Mouse (Mus musculus): Measurements from ENCODE around the gene Plcl2. TPM values are rescaled to one million over a fixed set of nuclear protein-coding genes. Genes with fewer than 3 reads are reported as not detected.

The Plcl2 gene
- polyA plus RNA-seq, 1 experiment, result not detected

DNA sequence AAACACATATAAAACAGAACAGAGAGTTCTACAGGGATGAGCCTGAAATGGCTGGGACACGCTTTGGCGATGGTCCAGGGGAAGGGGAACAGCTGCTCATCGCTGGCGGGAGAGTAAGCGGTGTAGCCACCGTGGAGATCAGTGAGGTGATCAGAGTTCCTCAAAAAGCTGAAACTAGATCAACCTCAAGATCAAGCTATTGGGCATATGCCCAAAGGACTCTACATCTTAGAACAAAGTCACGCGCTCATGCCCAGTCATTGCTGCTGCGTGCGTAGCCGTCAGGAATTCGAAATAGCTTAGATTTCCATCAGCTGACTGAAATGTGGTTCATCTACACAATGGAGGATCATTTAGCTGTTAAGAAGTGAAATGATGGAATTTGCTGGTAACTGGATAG lies 65.0 kb downstream of the Plcl2 start:
- TF ChIP-seq CTCF (IDR thresholded peaks at IDR 0.05; ENCODE audit: insufficient read depth, low read depth, low read length) (no peak), POLR2A (IDR thresholded peaks at IDR 0.05; ENCODE audit: insufficient read depth, low read depth, low read length) (no peak)
- Histone ChIP-seq H3K27ac (ENCODE audit: insufficient read depth, low read depth, low read length) (no peak overlapping the region), H3K4me3 (ENCODE audit: insufficient read depth, low read depth, low read length) (no peak overlapping the region), H3K4me1 (ENCODE audit: control insufficient read depth, insufficient read depth, low read length) (no peaks in the 10 kb centered on the region)
- WGBS, result 83% methylated on average over 12 of the region's 12 CpGs

DNA sequence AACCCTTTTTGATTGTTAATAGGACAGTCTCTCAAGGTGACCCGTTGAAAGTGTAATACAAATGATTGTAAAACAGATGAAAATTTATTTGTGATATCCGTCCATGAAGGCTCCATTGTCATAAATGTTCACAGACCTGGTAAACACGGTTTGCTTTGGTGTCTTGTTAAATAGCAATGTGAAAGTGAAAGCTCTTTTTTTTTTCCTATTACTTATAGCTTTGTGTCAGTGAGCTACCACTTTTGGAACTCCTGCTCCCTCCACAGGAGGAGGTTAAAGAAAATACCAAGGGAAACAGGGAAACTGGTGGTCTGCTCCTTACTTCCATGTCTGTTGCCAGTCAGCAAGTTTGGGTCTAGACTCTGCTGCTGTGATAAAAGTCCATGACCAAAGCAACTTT lies 71.2 kb downstream of the Plcl2 start:
- Histone ChIP-seq H3K4me3 (ENCODE audit: insufficient read depth, low read depth, low read length) (no peak overlapping the region), H3K27ac (ENCODE audit: insufficient read depth, low read depth, low read length) (no peak overlapping the region), H3K4me1 (ENCODE audit: control insufficient read depth, insufficient read depth, low read length) (no peaks in the 10 kb centered on the region)
- 92% methylated on average over 3 of the region's 3 CpGs for WGBS
- TF ChIP-seq CTCF (IDR thresholded peaks at IDR 0.05; ENCODE audit: insufficient read depth, low read depth, low read length) (no peak), POLR2A (IDR thresholded peaks at IDR 0.05; ENCODE audit: insufficient read depth, low read depth, low read length) (no peak)

DNA sequence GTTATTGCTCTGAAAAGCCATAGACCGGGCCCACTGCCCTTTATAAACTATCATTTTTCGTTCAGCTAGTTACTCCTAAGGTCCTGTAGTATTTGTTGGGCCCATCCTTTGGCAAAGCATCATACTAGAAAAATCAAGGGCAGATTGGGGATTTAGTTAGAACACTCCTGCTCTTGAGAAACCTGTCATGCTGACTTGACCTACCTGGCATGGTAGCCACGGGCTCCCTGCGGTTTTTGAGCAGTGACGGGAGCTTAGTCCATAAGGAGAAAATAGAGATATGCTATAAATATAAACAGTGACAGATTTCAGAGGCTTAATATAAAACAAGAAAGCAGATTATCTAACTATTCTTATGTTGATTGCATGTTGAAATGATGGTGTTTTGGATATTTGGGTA lies 77.6 kb downstream of the Plcl2 start:
- H3K27ac ChIP-seq (ENCODE audit: insufficient read depth, low read depth, low read length), result no peak overlapping the region
- TF ChIP-seq POLR2A (IDR thresholded peaks at IDR 0.05; ENCODE audit: insufficient read depth, low read depth, low read length) (no peak), CTCF (IDR thresholded peaks at IDR 0.05; ENCODE audit: insufficient read depth, low read depth, low read length) (no peak)
- WGBS, result 94% methylated on average over 5 of the region's 5 CpGs
- no peaks in the 10 kb centered on the region for H3K4me1 ChIP-seq (ENCODE audit: control insufficient read depth, insufficient read depth, low read length)
- H3K4me3 ChIP-seq (ENCODE audit: insufficient read depth, low read depth, low read length), result no peak overlapping the region

DNA sequence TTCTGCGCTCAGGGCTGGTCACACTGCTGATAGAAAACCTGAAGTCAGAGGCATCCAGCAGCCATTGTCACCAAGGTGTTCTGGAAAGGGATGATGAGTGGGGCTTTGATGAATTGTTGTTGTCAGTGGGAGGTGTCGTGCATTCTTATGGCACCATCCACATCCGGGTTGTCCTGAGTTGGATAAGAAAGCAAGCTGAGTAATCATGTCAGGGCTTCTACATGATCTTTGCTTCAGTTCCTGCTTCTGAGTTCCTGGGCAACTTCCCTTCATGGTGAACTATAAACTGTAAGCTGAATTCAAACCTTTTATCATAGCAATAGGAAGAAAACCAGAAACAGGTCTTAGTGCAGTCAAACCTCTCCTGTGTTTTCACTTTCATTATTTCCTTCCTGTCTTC lies 78.7 kb downstream of the Plcl2 start:
- no peak overlapping the region for H3K4me3 ChIP-seq (ENCODE audit: insufficient read depth, low read depth, low read length)
- TF ChIP-seq CTCF (IDR thresholded peaks at IDR 0.05; ENCODE audit: insufficient read depth, low read depth, low read length) (no peak), POLR2A (IDR thresholded peaks at IDR 0.05; ENCODE audit: insufficient read depth, low read depth, low read length) (no peak)
- 83% methylated on average over 3 of the region's 3 CpGs for WGBS
- H3K4me1 ChIP-seq (ENCODE audit: control insufficient read depth, insufficient read depth, low read length), result no peaks in the 10 kb centered on the region
- no peak overlapping the region for H3K27ac ChIP-seq (ENCODE audit: insufficient read depth, low read depth, low read length)

DNA sequence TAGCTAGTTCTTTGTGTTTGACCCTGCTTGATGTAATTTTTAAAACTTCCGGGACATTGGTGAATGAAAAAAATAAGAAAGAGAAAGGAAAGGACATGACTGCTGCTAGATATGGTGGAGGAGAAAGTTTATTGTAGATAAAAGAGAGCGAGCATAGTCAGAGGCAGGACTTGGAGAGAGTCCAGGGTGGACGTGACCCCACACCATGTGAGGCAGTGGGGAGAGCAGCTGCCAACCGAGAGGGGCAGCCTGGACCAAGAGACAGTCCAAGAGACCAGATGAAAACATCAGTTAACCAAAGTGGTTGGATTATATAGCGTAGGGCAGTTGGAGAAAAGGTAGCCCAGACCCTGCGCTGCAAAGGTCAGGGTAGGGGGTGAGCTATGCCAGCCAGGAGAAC lies 91.0 kb downstream of the Plcl2 start:
- WGBS, result 82% methylated on average over 6 of the region's 6 CpGs
- Histone ChIP-seq H3K4me3 (ENCODE audit: insufficient read depth, low read depth, low read length) (no peak overlapping the region), H3K27ac (ENCODE audit: insufficient read depth, low read depth, low read length) (no peak overlapping the region), H3K4me1 (ENCODE audit: control insufficient read depth, insufficient read depth, low read length) (peaks cover 4% of the 10 kb centered on the region; the same call in 1 of the 2 replicates)
- TF ChIP-seq CTCF (IDR thresholded peaks at IDR 0.05; ENCODE audit: insufficient read depth, low read depth, low read length), result no peak
- TF ChIP-seq POLR2A (IDR thresholded peaks at IDR 0.05; ENCODE audit: insufficient read depth, low read depth, low read length), result no peak

DNA sequence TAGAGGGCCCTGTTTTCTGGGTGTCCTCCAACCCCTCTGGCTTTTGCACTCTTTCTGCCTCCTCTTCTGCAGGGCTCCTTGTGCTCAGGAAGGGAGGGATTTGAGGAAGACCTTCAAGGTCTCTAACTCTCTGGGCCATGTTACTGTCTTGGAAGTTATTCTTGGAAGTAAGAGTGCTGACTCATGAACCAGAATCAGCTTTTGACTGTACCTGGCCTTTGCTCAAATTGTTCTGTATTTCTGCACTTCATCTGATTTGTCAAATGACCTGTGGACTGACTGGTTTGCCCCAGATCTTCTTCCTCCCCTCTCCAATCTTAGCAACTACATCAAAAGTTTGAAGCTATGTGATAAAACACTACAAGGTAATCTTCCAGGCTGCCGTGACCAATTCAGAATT lies 91.5 kb downstream of the Plcl2 start:
- Histone ChIP-seq H3K4me3 (ENCODE audit: insufficient read depth, low read depth, low read length) (no peak overlapping the region), H3K4me1 (ENCODE audit: control insufficient read depth, insufficient read depth, low read length) (peaks cover 4% of the 10 kb centered on the region; the same call in 1 of the 2 replicates), H3K27ac (ENCODE audit: insufficient read depth, low read depth, low read length) (no peak overlapping the region)
- TF ChIP-seq CTCF (IDR thresholded peaks at IDR 0.05; ENCODE audit: insufficient read depth, low read depth, low read length), result no peak
- no peak for TF ChIP-seq POLR2A (IDR thresholded peaks at IDR 0.05; ENCODE audit: insufficient read depth, low read depth, low read length)
- 95% methylated on average over 1 of the region's 1 CpGs for WGBS

DNA sequence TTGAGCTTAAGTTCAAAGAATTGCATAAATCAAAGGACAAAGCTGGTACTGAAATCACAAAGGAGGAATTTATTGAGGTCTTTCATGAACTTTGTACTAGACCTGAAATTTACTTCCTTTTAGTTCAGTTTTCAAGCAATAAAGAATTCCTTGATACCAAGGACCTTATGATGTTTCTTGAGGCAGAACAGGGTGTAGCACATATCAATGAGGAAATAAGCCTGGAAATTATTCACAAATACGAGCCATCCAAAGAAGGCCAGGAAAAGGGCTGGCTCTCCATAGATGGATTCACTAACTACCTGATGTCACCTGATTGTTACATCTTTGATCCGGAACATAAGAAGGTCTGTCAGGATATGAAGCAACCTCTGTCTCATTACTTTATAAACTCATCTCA lies 97.7 kb downstream of the Plcl2 start:
- Histone ChIP-seq H3K4me1 (ENCODE audit: control insufficient read depth, insufficient read depth, low read length) (no peaks in the 10 kb centered on the region), H3K27ac (ENCODE audit: insufficient read depth, low read depth, low read length) (no peak overlapping the region), H3K4me3 (ENCODE audit: insufficient read depth, low read depth, low read length) (no peak overlapping the region)
- no peak for TF ChIP-seq POLR2A (IDR thresholded peaks at IDR 0.05; ENCODE audit: insufficient read depth, low read depth, low read length)
- no peak for TF ChIP-seq CTCF (IDR thresholded peaks at IDR 0.05; ENCODE audit: insufficient read depth, low read depth, low read length)
- WGBS, result 94% methylated on average over 2 of the region's 2 CpGs

DNA sequence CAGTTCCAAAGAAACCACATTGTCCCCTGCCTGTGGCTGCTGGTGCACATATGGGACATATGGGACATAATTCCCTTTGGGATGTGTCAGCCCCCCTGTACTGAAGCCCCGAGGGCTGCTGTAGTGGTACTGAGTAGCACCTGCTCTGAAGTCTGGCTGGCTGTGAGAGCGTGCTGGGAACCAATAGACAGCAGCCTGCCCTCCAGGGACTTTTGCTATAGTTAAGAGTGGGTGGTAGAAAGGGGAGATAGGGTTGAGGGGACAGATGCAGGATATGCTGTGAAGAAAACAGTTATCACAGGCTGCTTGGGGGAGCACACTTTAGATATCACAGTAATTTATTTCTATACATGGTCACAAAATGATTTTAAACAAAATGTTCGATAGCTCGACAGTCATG lies 100.7 kb downstream of the Plcl2 start:
- whole genome bisulfite sequencing, result 90% methylated on average over 4 of the region's 4 CpGs
- Histone ChIP-seq H3K4me3 (ENCODE audit: insufficient read depth, low read depth, low read length) (no peak overlapping the region), H3K27ac (ENCODE audit: insufficient read depth, low read depth, low read length) (no peak overlapping the region), H3K4me1 (ENCODE audit: control insufficient read depth, insufficient read depth, low read length) (no peaks in the 10 kb centered on the region)
- TF ChIP-seq CTCF (IDR thresholded peaks at IDR 0.05; ENCODE audit: insufficient read depth, low read depth, low read length) (no peak), POLR2A (IDR thresholded peaks at IDR 0.05; ENCODE audit: insufficient read depth, low read depth, low read length) (no peak)

DNA sequence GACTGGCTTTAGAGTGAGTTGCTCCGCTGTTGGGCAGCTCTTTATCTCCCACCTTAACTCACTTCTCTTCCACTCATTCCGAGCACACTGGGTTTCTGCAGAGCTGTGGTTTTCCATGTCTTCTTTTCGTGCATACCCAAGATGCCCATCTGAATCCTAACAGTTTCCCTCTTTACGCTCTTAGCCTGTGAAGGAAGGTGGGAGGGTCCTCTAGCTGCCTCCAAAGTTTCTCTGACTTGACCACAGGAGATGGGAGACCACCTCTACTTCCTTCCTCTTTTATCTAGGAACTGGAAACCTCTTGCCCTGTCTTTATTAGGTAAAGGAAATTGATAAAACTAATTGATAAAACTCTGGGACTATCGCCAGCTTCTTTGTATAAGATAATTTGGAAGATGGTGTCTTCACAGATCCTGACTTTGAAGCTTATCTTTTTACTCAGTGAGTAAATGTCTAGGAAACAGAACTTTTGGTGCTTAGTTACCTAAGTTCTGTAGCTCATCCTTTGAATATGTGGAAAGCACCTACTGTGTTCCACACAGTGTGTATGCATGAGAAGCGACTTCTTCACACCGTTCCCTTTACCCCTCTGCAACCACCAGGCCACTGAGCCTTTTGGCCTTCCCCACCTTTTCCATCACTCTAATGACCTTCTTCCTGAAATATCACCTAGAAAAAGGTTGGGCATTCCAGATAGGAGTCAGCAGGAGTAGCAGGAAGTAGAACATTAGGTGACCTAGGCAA lies 111.8 kb downstream of the Plcl2 start:
- Histone ChIP-seq H3K27ac (ENCODE audit: insufficient read depth, low read depth, low read length) (no peak overlapping the region), H3K4me1 (ENCODE audit: control insufficient read depth, insufficient read depth, low read length) (peaks cover 5% of the 10 kb centered on the region; the same call in 1 of the 2 replicates), H3K4me3 (ENCODE audit: insufficient read depth, low read depth, low read length) (no peak overlapping the region)
- 96% methylated on average over 7 of the region's 7 CpGs for WGBS
- no peak for TF ChIP-seq POLR2A (IDR thresholded peaks at IDR 0.05; ENCODE audit: insufficient read depth, low read depth, low read length)
- no peak for TF ChIP-seq CTCF (IDR thresholded peaks at IDR 0.05; ENCODE audit: insufficient read depth, low read depth, low read length)
